Mouse (Mus musculus): ENCODE results near the gene Olfr221.

Olfr221 gene

GRCm38 (mm10) chr14:52003981-52004495, 38.2 kb downstream of the Olfr221 start:
- DNase-seq: peak; percentile 25

- DNase-seq: no peak
These were observed 44.8 kb downstream of the Olfr221 start for GRCm38 (mm10) chr14:51997483-51997882.

GRCm38 (mm10) chr14:51996866-51997265, 45.4 kb downstream of the Olfr221 start:
- DNase-seq: peak; percentile 26

GRCm38 (mm10) chr14:51996231-51996841, 45.9 kb downstream of the Olfr221 start:
- DNase-seq: peak; percentile 42

GRCm38 (mm10) chr14:51995219-51995871, 46.9 kb downstream of the Olfr221 start:
- no peak for DNase-seq

GRCm38 (mm10) chr14:51994453-51994852, 47.8 kb downstream of the Olfr221 start:
- no peak for DNase-seq

GRCm38 (mm10) chr14:51989461-51989970, 52.7 kb downstream of the Olfr221 start:
- no peak for DNase-seq

GRCm38 (mm10) chr14:51988731-51989130, 53.5 kb downstream of the Olfr221 start:
- no peak for DNase-seq

- no peak for DNase-seq
These were observed 55.1 kb downstream of the Olfr221 start for GRCm38 (mm10) chr14:51987177-51987576.

- DNase-seq: no peak
These were observed 56.1 kb downstream of the Olfr221 start for GRCm38 (mm10) chr14:51986153-51986505.

- DNase-seq: peak; percentile 94
These were observed 56.7 kb downstream of the Olfr221 start for GRCm38 (mm10) chr14:51985301-51986152.

GRCm38 (mm10) chr14:51984247-51985231, 57.7 kb downstream of the Olfr221 start, which contains the start of gene Arhgef40:
Gene Arhgef40 (plus strand): TSS chr14:51984719.
- DNase-seq: peak; percentile 89

All from lung, postnatal 10 days (tissue).